Mouse (Mus musculus) left cerebral cortex, postnatal 4 days (tissue): ENCODE results near the gene Adgrg2. TPM values are rescaled to one million over a fixed set of nuclear protein-coding genes. Genes with fewer than 3 reads are reported as not detected.

ENCODE experiments used
- DNase-seq: peaks from one replicate; pipeline ENCODE4 v3.0.0-alpha.2; 2022
- intact Hi-C: fragments of 180-260 bp; cut with DNase I; formaldehyde crosslinking; loops from one replicate; pipeline ENCODE4 v1.15.1; 2025
- total RNA-seq, 2 experiments: library from RNA; stranded (reverse); gene quantifications; 2 replicates each; pipeline ENCODE4 v1.2.3; 2021

Adgrg2 gene
- total RNA-seq, result 1 to 10 TPM; 4.1 to 4.4 TPM

DNA sequence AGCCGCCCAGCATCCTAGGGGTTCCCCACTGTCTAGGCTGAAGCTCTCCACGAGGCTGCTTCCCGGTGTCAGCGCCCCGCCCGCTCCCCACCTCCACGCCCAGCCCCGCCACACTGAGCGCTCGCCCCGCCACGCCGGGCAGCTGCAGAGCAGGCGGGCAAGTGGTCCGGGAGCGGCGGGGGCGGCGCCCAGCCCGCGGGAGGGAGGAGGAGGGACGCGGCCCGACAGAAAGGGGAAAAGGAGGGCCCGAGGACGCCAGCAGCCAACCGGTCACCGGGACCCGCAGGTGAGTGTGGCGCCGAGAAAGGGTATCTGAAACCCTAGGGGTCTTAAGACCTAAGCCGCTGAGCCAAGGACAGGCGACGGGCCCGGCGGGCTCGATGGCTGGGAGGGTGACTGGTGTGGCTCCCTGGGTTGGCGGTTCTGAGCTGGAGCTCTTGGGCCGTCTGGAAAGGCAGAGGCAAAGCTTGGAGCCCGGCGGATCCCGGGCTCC is at the start of gene Adgrg2:
Gene Adgrg2 (plus strand): TSS at position 227 of the 493 bp plus-strand sequence.
- peak; percentile 9 for DNase-seq
- intact Hi-C loops, result no loop called here

DNA sequence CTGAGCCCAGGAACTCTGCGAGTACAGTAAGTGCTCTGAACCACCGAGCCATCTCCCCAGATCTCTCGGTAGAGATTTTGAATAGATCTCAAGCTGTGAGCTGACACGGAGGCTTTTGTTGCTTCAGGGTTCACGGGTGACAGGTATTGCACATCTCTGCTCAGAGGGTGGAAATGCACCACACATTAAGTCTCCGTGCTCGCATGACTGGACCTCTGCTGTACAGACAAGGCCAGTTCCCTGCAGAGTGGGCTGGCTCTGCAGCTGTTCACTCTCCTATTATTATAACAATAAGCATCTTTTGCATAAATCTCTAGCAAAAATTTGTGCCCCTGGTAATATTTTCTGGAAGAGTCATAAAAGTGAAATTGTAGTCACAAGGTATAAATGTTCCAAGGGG is 39.5 kb upstream of the Adgrg2 start:
- intact Hi-C loops, result no loop called here

DNA sequence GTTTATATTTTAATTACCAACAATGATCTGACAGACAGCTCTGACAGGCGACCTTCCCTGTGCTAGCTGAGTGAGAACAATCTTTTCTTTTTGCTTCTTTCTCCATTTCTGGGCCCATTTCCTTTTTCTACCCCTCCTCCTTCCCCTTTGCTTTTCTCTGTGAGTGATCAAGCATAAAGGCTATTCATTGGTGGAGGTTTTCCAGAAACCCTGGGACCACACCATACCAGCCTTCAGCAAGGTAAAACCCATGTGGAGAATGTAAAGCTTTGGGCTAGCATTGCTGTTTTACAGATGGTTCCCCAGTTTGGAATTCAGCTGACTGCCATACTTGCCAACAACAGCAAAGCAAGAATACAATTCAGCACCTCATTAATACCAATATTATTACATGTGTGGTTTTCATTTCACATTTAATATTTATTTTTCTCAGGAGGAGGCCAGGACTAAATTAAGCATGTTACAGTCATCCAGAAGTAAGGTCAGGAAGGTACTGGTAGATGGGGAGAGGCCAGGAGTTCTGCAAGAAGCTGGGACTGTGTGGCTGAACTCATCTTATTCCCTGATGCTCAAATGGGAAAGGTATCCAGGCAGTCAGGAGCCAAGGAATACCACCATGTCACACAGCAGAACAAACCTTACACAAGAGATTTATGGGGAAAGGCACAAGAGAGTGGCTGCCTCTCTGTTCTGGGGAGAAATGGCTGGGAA is 38.4 kb upstream of the Adgrg2 start:
- DNase-seq, result peak; percentile 3
- intact Hi-C loops, result no loop called here

More for the DNA sequence above, 39.5 kb upstream of the Adgrg2 start:
- DNase-seq, result no peak

DNA sequence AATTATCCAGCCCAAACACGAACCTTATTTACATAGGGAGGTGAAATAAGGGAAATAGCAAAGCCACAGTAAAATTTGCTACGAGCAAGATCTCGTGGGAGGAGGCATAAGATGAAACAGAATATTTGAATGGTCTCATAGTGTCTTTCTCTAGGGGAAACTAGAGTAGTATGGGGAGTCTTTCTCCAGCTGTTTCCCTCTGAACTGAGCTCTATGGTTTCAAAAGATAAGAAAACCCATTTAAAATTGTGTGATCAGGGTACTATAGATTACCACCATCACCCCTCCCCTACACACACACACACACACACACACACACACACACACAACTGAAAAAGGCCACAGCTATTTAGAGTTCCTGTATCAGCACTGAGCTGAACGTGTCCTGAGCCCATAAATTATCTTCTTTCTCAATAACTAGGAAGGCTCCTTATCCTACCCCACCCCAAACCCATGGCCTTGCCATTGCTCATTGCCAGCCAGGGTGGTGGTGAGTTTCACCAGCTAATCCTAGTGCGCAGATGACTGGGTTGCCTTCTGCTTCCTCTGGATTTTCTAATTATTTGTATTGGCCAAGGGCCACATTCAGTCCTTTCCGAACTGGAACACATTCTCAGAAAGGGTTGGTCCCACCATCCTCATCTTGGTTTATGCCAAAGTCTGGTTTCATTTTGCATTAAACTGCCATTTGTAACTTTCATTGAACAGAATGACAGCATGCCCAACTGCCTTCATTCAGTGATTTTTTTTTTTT is 5.6 kb upstream of the Adgrg2 start:
- intact Hi-C loops, result no loop called here
- DNase-seq, result no peak

DNA sequence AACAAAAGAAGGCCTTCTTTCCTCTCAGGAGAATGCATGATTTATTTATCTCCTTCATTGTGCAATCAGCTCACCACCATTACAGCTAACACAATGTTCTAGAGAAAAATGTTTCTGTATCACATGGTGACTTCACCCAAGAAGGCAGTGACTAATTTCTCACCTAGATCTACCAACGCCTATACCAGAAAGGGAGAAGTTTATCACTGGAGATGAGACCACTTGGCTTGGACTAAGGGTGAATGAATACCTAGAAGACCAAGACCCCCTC is 5.1 kb upstream of the Adgrg2 start:
- DNase-seq, result no peak
- intact Hi-C loops, result no loop called here

DNA sequence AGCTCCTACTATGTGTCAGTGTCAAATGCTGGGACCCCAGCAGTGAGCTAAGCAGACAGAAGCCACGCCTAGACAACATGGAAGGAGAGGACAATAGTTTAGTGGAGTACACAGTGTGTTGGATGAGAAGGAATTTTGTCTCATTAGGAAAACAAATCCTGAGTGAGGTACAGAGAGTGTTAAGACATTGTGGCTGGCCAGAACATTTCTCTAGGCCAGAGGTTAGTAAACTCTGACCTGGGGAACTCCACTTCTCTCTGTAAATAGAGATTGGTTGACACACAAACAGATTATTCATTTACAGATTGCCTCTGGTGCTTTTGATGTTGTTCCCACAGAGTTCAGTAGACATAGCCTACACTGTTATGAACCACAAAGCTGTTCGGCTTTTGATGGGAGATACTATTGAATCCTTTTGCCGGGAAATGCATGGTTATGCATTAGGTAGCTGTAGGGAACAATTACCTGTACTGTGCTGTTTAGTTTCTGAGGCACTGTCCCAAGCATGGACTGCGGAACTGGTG is 22.5 kb downstream of the Adgrg2 start:
- no peak for DNase-seq
- intact Hi-C loops, result no loop called here

DNA sequence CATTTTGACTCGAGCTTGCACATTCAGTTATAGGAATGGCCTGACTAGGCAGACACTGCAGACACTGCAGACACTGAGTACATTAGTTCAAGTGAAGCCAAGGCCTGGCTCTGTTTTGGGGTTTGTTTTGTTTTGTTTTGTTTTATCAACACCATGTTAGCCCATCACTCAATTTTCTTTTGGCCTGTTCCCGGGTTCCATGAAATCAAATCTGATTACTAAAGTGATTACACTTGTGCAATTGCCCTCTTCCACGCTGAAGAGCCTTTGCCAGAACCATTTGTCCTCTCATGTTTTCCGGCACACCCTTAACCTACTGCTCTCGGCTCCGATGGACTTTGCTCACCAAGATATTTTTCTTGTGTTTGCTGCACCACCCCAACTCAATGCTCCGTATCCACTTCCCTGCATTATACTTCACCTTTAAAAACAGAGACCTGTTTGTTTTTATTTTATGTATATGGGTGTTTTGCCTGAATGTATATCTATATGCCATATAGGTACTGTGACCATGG is 23.4 kb downstream of the Adgrg2 start:
- intact Hi-C loops, result no loop called here
- no peak for DNase-seq

DNA sequence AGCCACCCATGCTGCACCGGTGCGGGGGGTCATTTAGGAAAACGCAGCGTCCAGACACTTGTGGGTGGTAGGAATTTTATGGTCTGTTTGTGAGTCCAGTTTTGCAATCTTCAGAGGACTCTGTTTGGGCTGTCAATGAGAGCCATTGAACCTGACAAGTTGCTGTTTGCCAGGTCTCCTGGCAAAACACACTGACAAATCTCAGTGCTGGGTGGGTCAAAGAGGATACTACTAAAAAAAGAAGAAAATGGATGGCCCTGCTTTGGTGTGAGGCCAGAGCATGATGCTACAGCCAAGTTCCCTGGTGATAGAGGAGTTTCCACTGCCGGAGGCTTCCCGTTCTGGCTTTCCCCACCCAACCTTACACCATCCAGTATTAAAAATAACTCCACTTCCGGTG is 27.9 kb downstream of the Adgrg2 start:
- DNase-seq, result no peak
- intact Hi-C loops, result no loop called here

DNA sequence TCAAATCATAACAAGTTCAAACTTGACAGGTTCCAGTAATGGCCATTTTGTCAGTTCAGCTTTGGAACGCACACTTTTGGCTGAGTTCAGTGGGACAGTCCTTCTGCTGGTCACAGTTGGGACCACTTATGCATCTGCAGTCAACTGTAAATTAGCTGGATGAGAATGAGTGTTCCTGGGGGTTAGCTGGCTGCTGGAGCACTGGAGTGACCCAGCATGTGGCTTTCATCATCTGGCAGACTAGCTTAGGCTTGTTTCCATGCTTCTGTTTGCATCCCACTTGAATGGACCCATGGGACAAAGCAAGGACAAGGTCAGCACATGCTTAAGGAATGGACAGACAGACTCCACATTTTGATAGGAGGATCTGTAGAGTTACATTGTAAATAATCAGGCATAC is 33.2 kb downstream of the Adgrg2 start:
- intact Hi-C loops, result no loop called here
- no peak for DNase-seq

DNA sequence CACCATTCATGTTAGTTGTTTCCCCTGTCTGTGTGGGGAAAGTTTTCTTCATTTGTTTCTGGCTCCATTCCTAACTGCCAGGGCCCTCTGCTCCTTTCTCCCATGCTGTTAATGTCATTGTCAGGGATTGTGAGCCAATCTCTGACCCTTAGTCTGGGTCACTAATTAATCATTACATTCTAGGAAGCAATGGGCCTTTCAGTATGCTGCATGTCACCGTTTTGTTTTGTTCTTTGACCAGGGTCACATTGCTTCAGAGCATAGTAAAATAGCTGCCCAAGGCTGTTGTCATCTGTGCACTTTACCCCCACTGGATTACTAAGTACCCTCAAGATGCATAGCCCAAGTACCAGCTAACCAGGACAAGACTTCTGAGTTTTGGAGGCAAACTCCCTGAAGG is 36.0 kb downstream of the Adgrg2 start:
- no peak for DNase-seq
- intact Hi-C loops, result no loop called here

DNA sequence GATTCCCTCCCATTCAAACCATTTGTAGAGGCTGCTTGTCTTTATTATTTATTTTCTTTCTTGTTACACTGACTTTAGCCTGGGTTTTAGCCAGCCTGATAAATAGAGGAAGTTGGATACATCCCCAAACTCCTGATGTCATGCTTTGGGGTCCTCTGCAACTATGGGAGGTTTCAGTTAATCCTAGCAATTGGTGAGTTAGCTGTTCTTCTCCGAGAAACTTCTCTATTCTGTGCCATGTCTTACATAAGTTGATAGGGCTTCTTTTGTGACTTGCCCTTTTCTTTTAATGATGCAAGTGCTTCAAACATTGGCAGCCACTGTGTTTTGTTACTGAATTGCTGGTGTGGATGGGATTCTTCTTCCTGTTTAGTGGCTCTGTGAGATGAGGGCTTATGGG is 36.4 kb downstream of the Adgrg2 start:
- DNase-seq, result no peak
- intact Hi-C loops, result no loop called here

DNA sequence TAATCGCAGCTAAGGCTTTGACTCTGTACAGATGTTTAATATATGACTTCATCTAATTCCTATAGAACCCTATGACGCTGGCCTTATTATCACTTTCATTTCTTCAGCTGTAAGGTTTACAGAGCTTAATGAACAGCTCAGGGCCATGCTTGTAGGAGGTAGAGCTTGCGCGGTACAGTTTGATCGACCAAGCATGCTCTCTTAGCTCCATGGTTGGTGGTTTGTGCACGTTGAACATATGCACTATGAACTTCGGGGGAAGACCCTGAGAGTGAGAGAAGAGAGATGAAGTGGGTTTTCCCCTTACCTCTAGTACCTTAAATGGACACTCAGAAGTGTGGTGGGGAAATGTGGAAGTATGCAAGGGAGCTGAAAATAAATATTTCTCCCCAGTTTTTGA is 41.7 kb downstream of the Adgrg2 start:
- DNase-seq, result no peak
- intact Hi-C loops, result no loop called here

DNA sequence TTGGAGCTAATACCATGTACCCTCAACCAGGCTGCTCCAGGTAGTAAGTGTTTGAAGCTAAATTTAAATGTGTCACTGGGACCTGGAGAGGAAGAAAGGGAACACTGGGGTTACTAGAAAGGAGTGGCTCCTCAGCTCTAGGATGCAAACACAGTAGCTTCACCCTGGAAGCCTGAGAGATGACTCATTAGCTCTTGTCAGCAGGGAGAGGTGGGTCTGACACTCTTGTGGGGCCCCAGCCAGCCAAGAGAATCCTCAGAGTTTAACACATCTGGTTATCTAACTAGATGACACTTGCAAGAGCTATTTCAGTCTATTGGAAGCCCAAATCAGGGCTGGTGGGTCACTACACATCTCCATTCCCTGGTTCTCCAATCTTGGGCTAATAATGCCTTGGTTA is 50.8 kb downstream of the Adgrg2 start:
- no peak for DNase-seq
- intact Hi-C loops, result no loop called here

DNA sequence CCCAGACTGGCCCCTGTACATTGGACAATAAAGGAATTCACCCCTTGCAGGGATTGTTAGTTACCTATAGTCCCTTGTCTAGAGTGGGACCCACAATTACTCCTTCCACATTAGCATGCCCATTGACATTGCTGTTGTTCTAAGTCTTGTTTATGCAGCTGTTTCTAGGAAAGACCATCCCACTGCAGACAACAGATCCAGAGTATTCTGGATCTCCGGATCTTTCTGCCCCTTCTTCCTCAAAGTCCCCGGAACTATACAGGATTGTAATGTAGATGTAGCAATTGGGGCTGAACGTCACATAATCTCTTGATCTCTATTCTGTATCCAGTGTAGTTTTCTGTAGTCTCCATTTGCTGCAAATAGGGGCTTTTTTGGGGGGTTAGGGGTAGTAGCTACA is 57.9 kb downstream of the Adgrg2 start:
- no peak for DNase-seq
- intact Hi-C loops, result no loop called here

DNA sequence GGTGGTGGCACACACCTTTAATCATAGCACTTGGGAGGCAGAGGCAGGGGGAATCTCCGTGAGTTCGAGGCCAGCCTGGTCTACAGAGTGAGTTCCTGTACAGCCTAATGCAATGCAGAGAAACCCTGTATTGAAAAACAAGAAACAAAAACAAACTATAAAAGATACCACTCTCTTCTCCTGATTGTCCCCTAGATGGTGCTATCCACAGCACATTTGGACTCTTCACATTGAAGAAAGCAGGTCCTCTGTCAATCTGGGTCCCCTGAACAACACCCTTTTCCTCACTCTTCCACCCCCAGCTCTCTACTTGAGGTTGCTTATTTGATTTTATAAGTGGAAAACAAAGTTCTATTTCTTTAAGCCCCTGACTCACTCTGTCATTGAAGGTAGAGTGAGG is 58.9 kb downstream of the Adgrg2 start:
- no peak for DNase-seq
- intact Hi-C loops, result no loop called here

DNA sequence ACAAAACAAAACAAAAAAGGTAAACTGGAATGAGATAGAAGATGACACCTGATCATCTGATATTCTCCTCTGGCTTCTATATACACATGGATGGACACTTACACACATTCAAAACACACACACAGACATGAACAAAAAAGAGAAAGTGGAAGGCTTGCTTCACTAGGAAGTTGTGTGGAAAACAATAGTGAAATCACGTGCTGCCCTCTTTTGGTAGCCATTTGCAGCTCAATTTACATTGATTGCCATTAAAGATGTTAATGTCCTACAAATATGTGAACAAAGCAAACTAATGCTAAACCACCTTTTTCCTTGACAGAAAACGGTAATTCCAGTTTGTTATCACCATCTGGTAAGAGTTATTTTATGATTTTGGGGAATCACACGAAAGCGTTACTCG is 65.2 kb downstream of the Adgrg2 start:
- intact Hi-C loops, result no loop called here

DNA sequence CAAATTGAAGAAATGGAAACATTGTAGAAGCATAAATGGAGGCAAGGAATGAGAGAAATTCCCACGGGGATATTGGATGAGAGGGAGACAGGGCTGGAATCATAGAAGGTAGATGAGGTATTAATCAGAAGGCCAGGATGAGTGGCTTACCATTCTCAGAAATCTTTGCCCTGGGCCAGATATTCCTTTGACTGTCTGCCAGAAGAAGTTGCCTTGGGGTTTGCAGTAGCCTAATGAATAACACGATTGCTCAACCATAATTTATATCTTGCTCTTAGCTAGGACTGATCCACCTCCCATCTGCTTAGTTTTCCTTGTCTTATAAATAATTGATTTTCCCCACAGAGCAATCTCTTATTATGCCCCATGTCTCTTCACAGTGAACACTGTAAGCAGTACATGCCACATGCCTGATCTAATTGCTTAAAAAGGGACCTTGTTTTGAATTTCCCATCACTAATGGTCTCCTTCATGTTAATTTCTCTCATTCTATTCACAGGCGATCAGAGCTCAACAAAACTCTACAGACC is 80.8 kb downstream of the Adgrg2 start:
- intact Hi-C loops, result no loop called here

More for the DNA sequence above, 65.2 kb downstream of the Adgrg2 start:
- DNase-seq, result no peak

DNA sequence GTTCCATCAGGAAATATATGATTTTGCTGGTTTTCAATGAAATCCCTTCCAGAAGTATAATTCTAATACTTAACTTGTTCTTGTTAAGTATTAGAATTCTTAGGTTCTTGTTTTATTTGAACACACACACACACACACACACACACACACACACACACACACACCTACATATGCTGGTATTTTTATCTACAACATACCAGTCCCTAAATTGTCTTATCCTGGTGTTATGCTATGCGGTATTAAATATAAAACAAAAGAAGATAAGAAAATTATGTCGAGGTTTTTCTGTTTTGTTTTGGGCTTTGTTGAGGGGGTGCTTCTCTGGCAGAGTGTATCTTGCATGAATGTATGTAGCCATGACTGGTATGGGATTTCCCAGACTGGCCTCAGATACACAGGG is 99.3 kb downstream of the Adgrg2 start:
- DNase-seq, result no peak
- intact Hi-C loops, result no loop called here

More for the DNA sequence above, 80.8 kb downstream of the Adgrg2 start:
- no peak for DNase-seq

DNA sequence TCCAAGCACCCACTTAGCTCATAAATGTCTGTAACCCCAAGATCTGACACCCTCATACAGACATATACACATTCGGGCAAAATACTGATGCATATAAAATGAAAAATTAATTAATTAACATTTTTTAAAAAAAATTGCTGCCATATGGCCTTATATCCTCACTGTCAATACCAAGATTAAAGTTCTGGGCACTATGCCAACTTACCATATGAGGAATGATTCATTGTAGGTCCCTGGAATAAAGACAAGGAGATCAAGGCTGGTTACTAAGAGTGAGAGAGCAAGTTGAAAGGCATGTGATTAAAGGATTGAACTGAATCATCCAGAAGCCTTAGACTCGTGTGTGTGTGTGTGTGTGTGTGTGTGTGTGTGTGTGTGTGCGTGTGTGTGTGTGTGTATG is 103.8 kb downstream of the Adgrg2 start:
- no peak for DNase-seq

DNA sequence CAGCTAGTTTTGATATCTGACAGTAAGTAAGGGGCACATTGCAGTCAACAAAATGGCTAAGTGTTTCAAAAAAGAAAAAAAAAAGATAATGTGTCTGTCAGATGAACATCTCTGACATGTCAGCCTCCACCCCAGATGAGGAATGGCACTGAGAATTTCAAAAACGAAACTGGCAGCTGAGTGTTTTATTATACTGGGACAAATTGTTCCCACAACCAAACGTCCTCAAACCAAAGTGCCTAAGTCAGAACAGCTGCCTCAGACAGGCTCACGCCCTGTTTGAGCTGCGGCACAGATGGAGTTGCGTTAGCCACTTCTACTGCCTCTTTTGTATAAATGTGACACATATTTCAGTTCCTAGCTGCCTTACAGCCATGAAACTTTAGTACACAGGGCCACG is 104.4 kb downstream of the Adgrg2 start:
- intact Hi-C loops, result no loop called here

More for the DNA sequence above, 103.8 kb downstream of the Adgrg2 start:
- intact Hi-C loops, result no loop called here

DNA sequence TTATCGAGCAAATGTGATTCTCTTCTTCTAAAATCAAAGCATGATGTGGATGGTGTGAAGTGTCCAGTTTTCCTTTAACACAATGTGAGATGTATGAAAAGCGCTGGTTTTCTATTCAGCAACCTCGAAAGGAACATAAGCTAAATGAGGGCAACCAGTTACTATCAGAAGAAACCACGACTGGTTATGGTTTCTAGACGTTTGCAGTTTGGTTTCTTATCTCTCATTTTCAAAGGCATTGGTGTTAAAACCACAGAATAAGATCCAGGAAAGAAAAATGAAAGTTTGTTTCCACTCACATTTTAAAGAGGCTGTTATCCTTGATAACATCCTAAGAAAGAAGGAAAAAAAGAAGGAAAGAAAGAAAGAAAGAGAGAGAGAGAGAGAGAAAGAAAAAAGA is 106.0 kb downstream of the Adgrg2 start:
- intact Hi-C loops, result no loop called here
- DNase-seq, result no peak

More for the DNA sequence above, 104.4 kb downstream of the Adgrg2 start:
- DNase-seq, result no peak

DNA sequence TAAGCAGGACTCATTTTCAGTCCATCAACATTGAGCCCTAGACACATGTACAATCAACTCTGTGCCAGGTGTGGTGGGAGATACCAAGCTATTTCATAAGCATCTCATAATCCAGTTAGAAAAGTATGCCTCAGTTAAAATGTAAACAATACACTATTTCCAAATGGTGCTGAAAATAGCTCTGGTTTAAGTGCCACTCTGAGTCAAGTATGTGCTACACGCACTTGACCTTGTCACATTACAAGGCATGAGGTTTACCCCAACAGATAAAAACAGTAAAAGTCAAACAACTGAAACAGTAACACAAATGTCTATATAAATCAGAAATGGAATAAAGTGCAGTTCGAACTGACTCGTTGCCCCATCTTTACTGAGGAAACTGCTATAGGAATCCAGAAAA is 110.6 kb downstream of the Adgrg2 start:
- DNase-seq, result no peak
- intact Hi-C loops, result no loop called here
